Comparison of ENCODE assay signal across 8 mouse cellular contexts in genomic region chr11:87109519-87110171, GRCm38 (mm10). TPM values are rescaled to one million over a fixed set of nuclear protein-coding genes. Genes with fewer than 3 reads are reported as not detected.
DNase-seq lines count a peak whose midpoint lies in the region; ATAC-seq and TF ChIP-seq lines count a peak whose summit lies in the region.

No protein-coding gene starts in this region.

- no peaks in the 10 kb centered on the region for H3K4me1 ChIP-seq in heart, adult 2 months (ENCODE audit: control insufficient read depth, insufficient read depth, low read length)
- peaks cover 7% of the 10 kb centered on the region; the same call in 1 of the 2 replicates for H3K4me1 ChIP-seq in G1E (ENCODE audit: insufficient read depth, low read depth, low read length)
- peaks cover 32% of the 10 kb centered on the region for H3K4me1 ChIP-seq in embryonic facial prominence, embryonic 12.5 days
- peaks cover 28% of the 10 kb centered on the region for H3K4me1 ChIP-seq in hindbrain, embryonic 14.5 days (replicated peaks; ENCODE audit: control insufficient read depth, insufficient read depth, low read length)
- peaks cover 6% of the 10 kb centered on the region; the same call in 1 of the 2 replicates for H3K4me1 ChIP-seq in liver, postnatal 0 days (ENCODE audit: insufficient read depth)

- no peaks in the 10 kb centered on the region for H3K9me3 ChIP-seq in G1E (replicated peaks)
- H3K9me3 ChIP-seq in embryonic facial prominence, embryonic 12.5 days: no peaks in the 10 kb centered on the region
- no peaks in the 10 kb centered on the region for H3K9me3 ChIP-seq in hindbrain, embryonic 14.5 days (ENCODE audit: control insufficient read depth, low read length)
- H3K9me3 ChIP-seq in liver, postnatal 0 days (ENCODE audit: low read length): no peaks in the 10 kb centered on the region

- WGBS in heart, adult 2 months: under 1% methylated on average over 42 of the region's 42 CpGs
- WGBS in embryonic facial prominence, embryonic 12.5 days: 0% methylated on average over 42 of the region's 42 CpGs
- WGBS in hindbrain, embryonic 14.5 days: 0% methylated on average over 42 of the region's 42 CpGs
- under 1% methylated on average over 42 of the region's 42 CpGs for WGBS in liver, postnatal 0 days (ENCODE audit: insufficient replicate concordance)

- H3K79me2 ChIP-seq in heart, adult 2 months (replicated peaks; ENCODE audit: control insufficient read depth, insufficient read depth, low read length): no peaks in the 10 kb centered on the region

- H3K9ac ChIP-seq in heart, adult 2 months (ENCODE audit: low read depth, low read length): peak overlapping the region; percentile 75
- H3K9ac ChIP-seq in embryonic facial prominence, embryonic 12.5 days: peak overlapping the region; percentile 99
- H3K9ac ChIP-seq in hindbrain, embryonic 14.5 days: peak overlapping the region; percentile 84
- peak overlapping the region; percentile 92 for H3K9ac ChIP-seq in liver, postnatal 0 days (replicated peaks)

- no peak for TF ChIP-seq POLR2A in heart, adult 2 months (IDR thresholded peaks at IDR 0.05; ENCODE audit: insufficient read depth, low read depth, low read length)

- peak in 1 of 2 experiments; percentile 62 for DNase-seq in heart, adult 2 months
- DNase-seq in heart, adult 11 months: no peak
- peak; percentile 2 for DNase-seq in G1E (ENCODE audit: low spot score)
- DNase-seq in hindbrain, embryonic 14.5 days (ENCODE audit: low spot score): peak; percentile 40
- peak; percentile 49 for DNase-seq in liver, postnatal 0 days
- DNase-seq in right cerebral cortex, postnatal 14 days: peak; percentile 26
- no peak for DNase-seq in ovary, postnatal 10 days (ENCODE audit: low spot score)

- intact Hi-C loops in heart, adult 2 months (cut with DNase I): loop anchor here (1.0 kb wide), 1 partner anchor 17 kb away; no protein-coding TSS in a partner anchor

- H3K4me3 ChIP-seq in heart, adult 2 months: peak overlapping the region; percentile 79
- H3K4me3 ChIP-seq in G1E (ENCODE audit: low read depth, low read length): peak overlapping the region; percentile 83
- peak overlapping the region; percentile 95 for H3K4me3 ChIP-seq in embryonic facial prominence, embryonic 12.5 days
- H3K4me3 ChIP-seq in hindbrain, embryonic 14.5 days (replicated peaks; ENCODE audit: low read length): peak overlapping the region; percentile 72
- H3K4me3 ChIP-seq in liver, postnatal 0 days (ENCODE audit: low read depth, low read length): peak overlapping the region; percentile 87

- no peak for ATAC-seq in G1E (ENCODE audit: extremely low read depth, insufficient number of reproducible peaks, low FRiP score, poor library complexity, severe bottlenecking)
- ATAC-seq in embryonic facial prominence, embryonic 12.5 days (ENCODE audit: insufficient number of reproducible peaks, insufficient read depth, low FRiP score, low TSS enrichment): no peak
- ATAC-seq in hindbrain, embryonic 14.5 days (ENCODE audit: low FRiP score): no peak
- ATAC-seq in liver, postnatal 0 days: no peak

- no peak for TF ChIP-seq CTCF in heart, adult 2 months (IDR thresholded peaks at IDR 0.05)
- no peak for TF ChIP-seq CTCF in G1E (IDR thresholded peaks at IDR 0.05; ENCODE audit: low read depth, low read length)
- TF ChIP-seq CTCF in liver, postnatal 0 days (IDR thresholded peaks at IDR 0.05; ENCODE audit: low read depth): no peak

- peaks cover 3% of the 10 kb centered on the region for H3K36me3 ChIP-seq in heart, adult 2 months (ENCODE audit: control insufficient read depth, insufficient read depth, low read length)
- peaks cover 45% of the 10 kb centered on the region for H3K36me3 ChIP-seq in G1E (replicated peaks)
- H3K36me3 ChIP-seq in embryonic facial prominence, embryonic 12.5 days: peaks cover 34% of the 10 kb centered on the region
- peaks cover 31% of the 10 kb centered on the region for H3K36me3 ChIP-seq in hindbrain, embryonic 14.5 days (replicated peaks; ENCODE audit: control insufficient read depth, insufficient read depth)
- H3K36me3 ChIP-seq in liver, postnatal 0 days (replicated peaks; ENCODE audit: insufficient read depth, low read length): peaks cover 42% of the 10 kb centered on the region

- TF ChIP-seq EP300 in heart, adult 2 months (IDR thresholded peaks at IDR 0.05; ENCODE audit: insufficient read depth, low read depth, low read length): no peak
- TF ChIP-seq EP300 in liver, postnatal 0 days (IDR thresholded peaks at IDR 0.05; ENCODE audit: low read depth): no peak

- peak overlapping the region; percentile 59 for H3K4me2 ChIP-seq in embryonic facial prominence, embryonic 12.5 days (replicated peaks)
- H3K4me2 ChIP-seq in hindbrain, embryonic 14.5 days (replicated peaks): peak overlapping the region; percentile 59
- H3K4me2 ChIP-seq in liver, postnatal 0 days (ENCODE audit: low read depth, low read length): peak overlapping the region; percentile 94

- peak overlapping the region; percentile 82 for H3K27ac ChIP-seq in heart, adult 2 months
- H3K27ac ChIP-seq in embryonic facial prominence, embryonic 12.5 days: peak overlapping the region; percentile 98
- peak overlapping the region; percentile 89 for H3K27ac ChIP-seq in hindbrain, embryonic 14.5 days
- peak overlapping the region; percentile 84 for H3K27ac ChIP-seq in liver, postnatal 0 days (ENCODE audit: low read depth)

- no peaks in the 10 kb centered on the region for H3K27me3 ChIP-seq in heart, adult 2 months (ENCODE audit: control insufficient read depth, insufficient read depth, low read length)
- H3K27me3 ChIP-seq in G1E (ENCODE audit: insufficient read depth, low read length): no peaks in the 10 kb centered on the region
- no peaks in the 10 kb centered on the region for H3K27me3 ChIP-seq in embryonic facial prominence, embryonic 12.5 days
- H3K27me3 ChIP-seq in hindbrain, embryonic 14.5 days (ENCODE audit: control insufficient read depth, insufficient read depth, low read length): no peaks in the 10 kb centered on the region
- no peaks in the 10 kb centered on the region for H3K27me3 ChIP-seq in liver, postnatal 0 days (ENCODE audit: insufficient read depth, low read length)

RNA-seq across cellular contexts. Expression of gene Ska2, which starts 0.6 kb away (rescaled TPM):
- total RNA-seq in heart, adult 2 months (2021): 10 to 100 TPM; 13.6 to 14.3 TPM
- polyA plus RNA-seq in heart, adult 2 months (2012; rRNA removed): 6.5 and 13.7 TPM in 2 replicates
- total RNA-seq in G1E (2014; fragmentation: Nextera tagmentation): 35.5 and 63.7 TPM in 2 replicates
- total RNA-seq in G1E (2017): 50.0 and 56.5 TPM in 2 replicates
- 0.72 and 1.1 TPM in 2 replicates for polyA plus RNA-seq in G1E (2012)
- 97.0 and 105 TPM in 2 replicates for polyA plus RNA-seq in embryonic facial prominence, embryonic 12.5 days (2016; fragmentation: Nextera tagmentation; extraction: Ambion mirVana)
- polyA plus RNA-seq in hindbrain, embryonic 14.5 days (2014; fragmentation: Nextera tagmentation; extraction: Ambion mirVana): 37.8 and 39.4 TPM in 2 replicates
- 11.1 and 12.7 TPM in 2 replicates for polyA plus RNA-seq in liver, postnatal 0 days (2015; fragmentation: Nextera tagmentation; extraction: Ambion mirVana)

RNA-seq across cellular contexts. Expression of gene Prr11, which starts 1.1 kb away (rescaled TPM):
- under 1 TPM; 0.29 to 0.36 TPM for total RNA-seq in heart, adult 2 months (2021)
- polyA plus RNA-seq in heart, adult 2 months (2012; rRNA removed): 0.18 and 0.67 TPM in 2 replicates
- 67.3 and 75.6 TPM in 2 replicates for total RNA-seq in G1E (2014; fragmentation: Nextera tagmentation)
- total RNA-seq in G1E (2017): 7.6 and 9.1 TPM in 2 replicates
- polyA plus RNA-seq in G1E (2012): 1.0 and 1.2 TPM in 2 replicates
- polyA plus RNA-seq in embryonic facial prominence, embryonic 12.5 days (2016; fragmentation: Nextera tagmentation; extraction: Ambion mirVana): 7.8 and 8.9 TPM in 2 replicates
- 2.9 and 3.6 TPM in 2 replicates for polyA plus RNA-seq in hindbrain, embryonic 14.5 days (2014; fragmentation: Nextera tagmentation; extraction: Ambion mirVana)
- polyA plus RNA-seq in liver, postnatal 0 days (2015; fragmentation: Nextera tagmentation; extraction: Ambion mirVana): 1.7 and 1.9 TPM in 2 replicates

RNA-seq across cellular contexts. Expression of gene Trim37, which starts 17.2 kb away (rescaled TPM):
- total RNA-seq in heart, adult 2 months (2021): 1 to 10 TPM; 5.9 to 8.3 TPM
- 1.9 and 4.3 TPM in 2 replicates for polyA plus RNA-seq in heart, adult 2 months (2012; rRNA removed)
- total RNA-seq in G1E (2014; fragmentation: Nextera tagmentation): 34.0 and 41.2 TPM in 2 replicates
- 50.8 and 54.7 TPM in 2 replicates for total RNA-seq in G1E (2017)
- polyA plus RNA-seq in G1E (2012): 14.5 and 19.7 TPM in 2 replicates
- polyA plus RNA-seq in embryonic facial prominence, embryonic 12.5 days (2016; fragmentation: Nextera tagmentation; extraction: Ambion mirVana): 37.0 and 41.2 TPM in 2 replicates
- 104 and 107 TPM in 2 replicates for polyA plus RNA-seq in hindbrain, embryonic 14.5 days (2014; fragmentation: Nextera tagmentation; extraction: Ambion mirVana)
- polyA plus RNA-seq in liver, postnatal 0 days (2015; fragmentation: Nextera tagmentation; extraction: Ambion mirVana): 6.4 and 8.2 TPM in 2 replicates

RNA-seq across cellular contexts. Expression of gene Smg8, which starts 23.1 kb away (rescaled TPM):
- 1 to 10 TPM; 9.1 to 9.2 TPM for total RNA-seq in heart, adult 2 months (2021)
- polyA plus RNA-seq in heart, adult 2 months (2012; rRNA removed): 4.8 and 9.1 TPM in 2 replicates
- total RNA-seq in G1E (2014; fragmentation: Nextera tagmentation) (19.3 and 21.8 TPM in 2 replicates), G1E (2017) (20.2 and 20.5 TPM in 2 replicates)
- polyA plus RNA-seq in G1E (2012): 3.5 and 5.7 TPM in 2 replicates
- polyA plus RNA-seq in embryonic facial prominence, embryonic 12.5 days (2016; fragmentation: Nextera tagmentation; extraction: Ambion mirVana): 25.7 and 26.1 TPM in 2 replicates
- 22.5 and 23.1 TPM in 2 replicates for polyA plus RNA-seq in hindbrain, embryonic 14.5 days (2014; fragmentation: Nextera tagmentation; extraction: Ambion mirVana)
- polyA plus RNA-seq in liver, postnatal 0 days (2015; fragmentation: Nextera tagmentation; extraction: Ambion mirVana): 4.5 and 4.9 TPM in 2 replicates

RNA-seq across cellular contexts. Expression of gene Gdpd1, which starts 35.8 kb away (rescaled TPM):
- total RNA-seq in heart, adult 2 months (2021): 10 to 100 TPM; 12.0 to 12.5 TPM
- polyA plus RNA-seq in heart, adult 2 months (2012; rRNA removed): 7.4 and 12.6 TPM in 2 replicates
- total RNA-seq in G1E (2014; fragmentation: Nextera tagmentation) (1.5 and 4.1 TPM in 2 replicates), G1E (2017) (0.52 and 0.87 TPM in 2 replicates)
- 0.05 and 0.08 TPM in 2 replicates for polyA plus RNA-seq in G1E (2012)
- 34.8 and 37.6 TPM in 2 replicates for polyA plus RNA-seq in embryonic facial prominence, embryonic 12.5 days (2016; fragmentation: Nextera tagmentation; extraction: Ambion mirVana)
- 157 and 171 TPM in 2 replicates for polyA plus RNA-seq in hindbrain, embryonic 14.5 days (2014; fragmentation: Nextera tagmentation; extraction: Ambion mirVana)
- 2.7 TPM in 2 replicates for polyA plus RNA-seq in liver, postnatal 0 days (2015; fragmentation: Nextera tagmentation; extraction: Ambion mirVana)

Comparison
In these comparisons a context has a peak if more than half of its experiments do, and no peak if none do; other contexts are left out.
1. DNase-seq: peak in G1E (single experiment), hindbrain, embryonic 14.5 days (single experiment), liver, postnatal 0 days (single experiment) and right cerebral cortex, postnatal 14 days (single experiment); none in heart, adult 11 months (single experiment) and ovary, postnatal 10 days (single experiment).
2. Peak in every context shown above with its lines, with median percentiles within 50 percentile points of each other: H3K27ac ChIP-seq, H3K4me3 ChIP-seq, H3K9ac ChIP-seq and H3K4me2 ChIP-seq.